Mouse (Mus musculus): Measurements from ENCODE around the gene Gm9887. TPM values are rescaled to one million over a fixed set of nuclear protein-coding genes. Genes with fewer than 3 reads are reported as not detected.

The Gm9887 gene
- total RNA-seq, 1 experiment from 2014 or later: 1.5 TPM

GRCm38 (mm10) chr12:69360997-69361899 lies 11.0 kb downstream of the Gm9887 start:
- DNase-seq: peak; percentile 99

- no peak for DNase-seq
Measured at GRCm38 (mm10) chr12:69360655-69360996, 11.6 kb downstream of the Gm9887 start.

GRCm38 (mm10) chr12:69357300-69357646 lies 15.0 kb downstream of the Gm9887 start:
- peak; percentile 5 for DNase-seq

GRCm38 (mm10) chr12:69356546-69357299 lies 15.5 kb downstream of the Gm9887 start, which contains the start of gene Nemf:
Gene Nemf (minus strand): TSS chr12:69357165.
- peak; percentile 82 for DNase-seq

- no peak for DNase-seq
Measured at GRCm38 (mm10) chr12:69351685-69352084, 20.6 kb downstream of the Gm9887 start.

GRCm38 (mm10) chr12:69349928-69350327 lies 22.3 kb downstream of the Gm9887 start:
- DNase-seq: no peak

- DNase-seq: peak; percentile 7
Measured at GRCm38 (mm10) chr12:69333547-69333946, 38.7 kb downstream of the Gm9887 start.

GRCm38 (mm10) chr12:69332147-69332546 lies 40.1 kb downstream of the Gm9887 start:
- no peak for DNase-seq

- DNase-seq: no peak
Measured at GRCm38 (mm10) chr12:69331187-69331586, 41.1 kb downstream of the Gm9887 start.

Small RNA genes within 50 kb of the gene (microRNA-seq; reads per million reads assigned to microRNA genes)
- 0 reads per million in 2 experiments for gene Gm47299
- gene Gm47305: 0 reads per million in 2 experiments

Other genes starting within 250 kb of the Gm9887 start
- gene Rps29, start 213.3 kb downstream of the Gm9887 start, total RNA-seq (2021): 1,073 and 1,362 TPM in 2 replicates
- 0.85 TPM in 1 of 2 replicates, not detected in the other for gene Lrr1, start 203.6 kb downstream of the Gm9887 start, total RNA-seq (2021)
- gene Rpl36al, start 188.4 kb downstream of the Gm9887 start, total RNA-seq (2021): 574 and 660 TPM in 2 replicates
- gene Mgat2, start 188.3 kb downstream of the Gm9887 start, total RNA-seq (2021): 48.4 and 54.3 TPM in 2 replicates
- gene Gm49383, start 175.4 kb downstream of the Gm9887 start, total RNA-seq (2021): 6.6 and 6.8 TPM in 2 replicates
- 0.95 and 2.0 TPM in 2 replicates for gene Dnaaf2, start 174.0 kb downstream of the Gm9887 start, total RNA-seq (2021)
- 5.4 and 6.9 TPM in 2 replicates for gene Gm49384, start 168.2 kb downstream of the Gm9887 start, total RNA-seq (2021)
- 5.7 and 5.8 TPM in 2 replicates for gene Pole2, start 144.3 kb downstream of the Gm9887 start, total RNA-seq (2021)
- gene Klhdc1, start 131.3 kb downstream of the Gm9887 start, total RNA-seq (2021): 6.8 and 10.6 TPM in 2 replicates
- 54.6 and 65.0 TPM in 2 replicates for gene Klhdc2, start 75.8 kb downstream of the Gm9887 start, total RNA-seq (2021)
- 41.7 and 47.0 TPM in 2 replicates for gene Nemf, start 15.3 kb downstream of the Gm9887 start, total RNA-seq (2021)
- gene Arf6, start 308 bp downstream of the Gm9887 start, total RNA-seq (2021): 112 and 118 TPM in 2 replicates
- gene Vcpkmt, start 210.6 kb upstream of the Gm9887 start, total RNA-seq (2021): 12.1 and 21.3 TPM in 2 replicates

All from adrenal gland, postnatal 25 days (tissue).